Mouse (Mus musculus): ENCODE results near the gene Grm4.

- TF ChIP-seq CTCF (IDR thresholded peaks at IDR 0.05): no peak
- no peak for TF ChIP-seq EP300 (IDR thresholded peaks at IDR 0.05; ENCODE audit: insufficient read depth, low read depth, low read length)
These were observed 112.7 kb downstream of the Grm4 start for GRCm38 (mm10) chr17:27408531-27408930.

Data from heart, adult 2 months (tissue).